Mouse (Mus musculus): Measurements from ENCODE around the gene Defb42. TPM values are rescaled to one million over a fixed set of nuclear protein-coding genes. Genes with fewer than 3 reads are reported as not detected.

Gene Defb42
- total and polyA plus RNA-seq, 3 experiments, result not detected

- H3K27me3 ChIP-seq (ENCODE audit: control insufficient read depth in 1 of 2, insufficient read depth in 2 of 2, low read length in 2 of 2), result no peaks in the 10 kb centered on the region
- H3K4me3 ChIP-seq (ENCODE audit: control insufficient read depth in 1 of 2, insufficient read depth in 1 of 2, low read depth in 2 of 2, low read length in 2 of 2), result no peak within 1 kb of the TSS
- H3K9me3 ChIP-seq (replicated peaks; ENCODE audit: insufficient read depth, low read length), result no peaks in the 10 kb centered on the region
- no peak for DNase-seq (ENCODE audit: low read depth, low spot score)
- no peak within 1 kb of the TSS for H3K9ac ChIP-seq (ENCODE audit: control insufficient read depth, low read depth, low read length, poor library complexity, severe bottlenecking)
- H3K27ac ChIP-seq (ENCODE audit: control insufficient read depth, low read depth, low read length), result no peak within 1 kb of the TSS
- no peaks in the 10 kb centered on the region for H3K36me3 ChIP-seq (ENCODE audit: control insufficient read depth in 1 of 2, insufficient read depth in 2 of 2, low read length in 2 of 2)
- H3K4me1 ChIP-seq (ENCODE audit: control insufficient read depth in 1 of 2, insufficient read depth in 2 of 2, low read length in 2 of 2), result no peaks in the 10 kb centered on the region
- no peaks in the 10 kb centered on the region for H3K79me2 ChIP-seq (ENCODE audit: control insufficient read depth, insufficient read depth, low read length, poor library complexity)
- TF ChIP-seq MAZ (IDR thresholded peaks at IDR 0.05; ENCODE audit: low read depth, low read length), result no peak
- no peak for TF ChIP-seq ETS1 (IDR thresholded peaks at IDR 0.05; ENCODE audit: low read depth, low read length)
Measured at GRCm38 (mm10) chr14:63011471-63011870, 35.3 kb upstream of the Defb42 start, which contains the start of gene Defb43. Defb43 (plus strand) TSS chr14:63011771.

- no peaks in the 10 kb centered on the region for H3K9me3 ChIP-seq (replicated peaks; ENCODE audit: insufficient read depth, low read length)
- no peak overlapping the region for H3K9ac ChIP-seq (ENCODE audit: control insufficient read depth, low read depth, low read length, poor library complexity, severe bottlenecking)
- no peak for DNase-seq (ENCODE audit: low read depth, low spot score)
- no peaks in the 10 kb centered on the region for H3K27me3 ChIP-seq (ENCODE audit: control insufficient read depth in 1 of 2, insufficient read depth in 2 of 2, low read length in 2 of 2)
- no peaks in the 10 kb centered on the region for H3K79me2 ChIP-seq (ENCODE audit: control insufficient read depth, insufficient read depth, low read length, poor library complexity)
- no peaks in the 10 kb centered on the region for H3K4me1 ChIP-seq (ENCODE audit: control insufficient read depth in 1 of 2, insufficient read depth in 2 of 2, low read length in 2 of 2)
- no peaks in the 10 kb centered on the region for H3K36me3 ChIP-seq (ENCODE audit: control insufficient read depth in 1 of 2, insufficient read depth in 2 of 2, low read length in 2 of 2)
- H3K27ac ChIP-seq (ENCODE audit: control insufficient read depth, low read depth, low read length), result no peak overlapping the region
- TF ChIP-seq NELFE (IDR thresholded peaks at IDR 0.05; ENCODE audit: low read depth, low read length) (no peak), TAL1 (IDR thresholded peaks at IDR 0.05; ENCODE audit: low read length) (no peak), ZMIZ1 (IDR thresholded peaks at IDR 0.05; ENCODE audit: low read depth, low read length) (no peak), ZKSCAN1 (IDR thresholded peaks at IDR 0.05; ENCODE audit: low read depth, low read length) (no peak), EP300 (IDR thresholded peaks at IDR 0.05; ENCODE audit: low read depth in 1 of 2, low read length in 2 of 2) (no peak), MAZ (IDR thresholded peaks at IDR 0.05; ENCODE audit: low read depth, low read length) (no peak), POLR2AphosphoS2 (IDR thresholded peaks at IDR 0.05; ENCODE audit: low read length) (no peak), POLR2AphosphoS5 (IDR thresholded peaks at IDR 0.05; ENCODE audit: borderline replicate concordance, low read depth, low read length) (no peak), POLR2A (IDR thresholded peaks at IDR 0.05; ENCODE audit: control insufficient read depth in 1 of 2, insufficient read depth in 1 of 2, low read depth in 1 of 2, low read length in 2 of 2, poor library complexity in 1 of 2) (no peak), MAX (IDR thresholded peaks at IDR 0.05; ENCODE audit: low read length) (no peak), GATA1 (IDR thresholded peaks at IDR 0.05; ENCODE audit: low read depth, low read length) (no peak), CTCF (IDR thresholded peaks at IDR 0.05 in 2 of 3, conservative IDR thresholded peaks at IDR 0.05 in 1 of 3; ENCODE audit: control insufficient read depth in 1 of 3, insufficient read depth in 1 of 3, low read depth in 2 of 3, low read length in 3 of 3, poor library complexity in 1 of 3, severe bottlenecking in 1 of 3) (no peak), RAD21 (IDR thresholded peaks at IDR 0.05; ENCODE audit: low read depth, low read length) (no peak), HCFC1 (IDR thresholded peaks at IDR 0.05; ENCODE audit: low read depth, low read length) (no peak), CHD1 (IDR thresholded peaks at IDR 0.05; ENCODE audit: low read depth, low read length) (no peak), TCF12 (IDR thresholded peaks at IDR 0.05; ENCODE audit: low read depth, low read length) (no peak), SMC3 (IDR thresholded peaks at IDR 0.05; ENCODE audit: low read depth, low read length) (no peak)
- H3K4me3 ChIP-seq (ENCODE audit: control insufficient read depth in 1 of 2, insufficient read depth in 1 of 2, low read depth in 2 of 2, low read length in 2 of 2), result no peak overlapping the region
Measured at GRCm38 (mm10) chr14:63013082-63013481, 33.7 kb upstream of the Defb42 start.
